Mouse (Mus musculus) induced T-regulatory cell, adult 2 months (primary cell): Measurements from ENCODE around the gene Yeats2.

ENCODE experiments used
- DNase-seq: peaks from one replicate; pipeline ENCODE4 v3.0.0-alpha.2; 2012; ENCODE audit warnings: low read depth

The Yeats2 gene

GRCm38 (mm10) chr16:20280238-20280637 lies 139.4 kb downstream of the Yeats2 start:
- DNase-seq: no peak
